Mouse (Mus musculus): Measurements from ENCODE around the gene Cyp27a1.

DNA sequence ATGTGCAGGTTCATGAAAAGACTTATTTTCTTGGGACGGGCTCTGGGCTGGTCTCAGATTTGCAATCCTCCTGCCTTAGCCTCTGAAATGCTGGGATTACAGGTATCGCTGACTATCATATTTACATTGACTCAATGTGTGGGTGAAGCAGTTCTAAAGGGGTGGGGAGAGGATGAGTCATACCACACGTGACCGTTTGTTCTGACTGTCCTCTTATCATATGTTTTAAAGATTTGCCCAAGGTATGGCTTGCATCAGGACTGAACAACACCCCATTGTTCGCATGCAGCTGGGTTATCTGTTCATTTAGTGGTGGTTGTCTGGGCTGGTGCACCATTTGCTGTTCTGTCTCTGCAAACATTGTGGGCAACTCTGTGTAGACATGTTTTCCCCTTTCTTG, 13.3 kb downstream of the Cyp27a1 start:
- TF ChIP-seq POLR2A (IDR thresholded peaks at IDR 0.05; ENCODE audit: borderline replicate concordance, low read depth, low read length) (no peak), CTCF (IDR thresholded peaks at IDR 0.05; ENCODE audit: low read depth, low read length) (no peak)
